Mouse (Mus musculus) cerebellum, adult 2 months (tissue): ENCODE measurements around the gene Pex5.

Experiments
- CTCF ChIP-seq: fragments of 200-500 bp; IDR thresholded peaks from 2 replicates; pipeline ENCODE4 v1.5.1; 2011; ENCODE audit warnings: low read depth, mild to moderate bottlenecking, control low read depth, low read length, moderate library complexity, borderline replicate concordance; ENCODE audit not compliant: insufficient read depth
- POLR2A ChIP-seq: fragments of 200-500 bp; IDR thresholded peaks from 2 replicates; pipeline ENCODE4 v1.6.1; 2011; ENCODE audit warnings: low read length, control low read depth, borderline replicate concordance; ENCODE audit not compliant: insufficient read depth

DNA sequence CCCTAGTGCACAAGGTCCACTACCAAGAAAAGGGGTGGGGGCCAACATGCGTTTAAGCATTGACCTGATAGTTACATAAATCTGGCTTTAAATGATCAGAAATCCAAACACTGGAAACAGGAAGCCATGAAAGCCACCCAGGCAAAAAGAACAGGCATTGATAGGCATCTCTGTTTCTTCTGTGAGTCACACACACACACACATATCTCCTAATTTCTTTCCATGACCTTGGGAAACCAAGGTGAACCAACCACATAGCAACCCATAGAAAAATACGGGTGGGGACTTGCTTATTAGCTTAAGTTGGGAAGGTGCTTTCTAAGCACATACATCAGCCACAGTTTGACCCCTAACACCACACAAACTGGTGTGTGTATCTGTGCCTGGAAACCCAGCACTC lies 32.5 kb upstream of the Pex5 start:
- TF ChIP-seq POLR2A (no peak), CTCF (no peak)
